Mouse (Mus musculus) embryo, embryonic 11.5 days (tissue): Measurements from ENCODE around the gene 1520401A03Rik.
A peak's percentile ranks its signal among the peaks of the same experiment; 100 is the strongest.
"Not testable (repeated sequence)": the region's sequence is repeated elsewhere in the genome, so short reads cannot be mapped to it uniquely, and the experiment has no call there.

Experiments used
- DNase-seq: peaks from one replicate; pipeline ENCODE4 v3.0.0-alpha.2; 2012; ENCODE audit warnings: low read depth, low spot score

1520401A03Rik gene

DNA sequence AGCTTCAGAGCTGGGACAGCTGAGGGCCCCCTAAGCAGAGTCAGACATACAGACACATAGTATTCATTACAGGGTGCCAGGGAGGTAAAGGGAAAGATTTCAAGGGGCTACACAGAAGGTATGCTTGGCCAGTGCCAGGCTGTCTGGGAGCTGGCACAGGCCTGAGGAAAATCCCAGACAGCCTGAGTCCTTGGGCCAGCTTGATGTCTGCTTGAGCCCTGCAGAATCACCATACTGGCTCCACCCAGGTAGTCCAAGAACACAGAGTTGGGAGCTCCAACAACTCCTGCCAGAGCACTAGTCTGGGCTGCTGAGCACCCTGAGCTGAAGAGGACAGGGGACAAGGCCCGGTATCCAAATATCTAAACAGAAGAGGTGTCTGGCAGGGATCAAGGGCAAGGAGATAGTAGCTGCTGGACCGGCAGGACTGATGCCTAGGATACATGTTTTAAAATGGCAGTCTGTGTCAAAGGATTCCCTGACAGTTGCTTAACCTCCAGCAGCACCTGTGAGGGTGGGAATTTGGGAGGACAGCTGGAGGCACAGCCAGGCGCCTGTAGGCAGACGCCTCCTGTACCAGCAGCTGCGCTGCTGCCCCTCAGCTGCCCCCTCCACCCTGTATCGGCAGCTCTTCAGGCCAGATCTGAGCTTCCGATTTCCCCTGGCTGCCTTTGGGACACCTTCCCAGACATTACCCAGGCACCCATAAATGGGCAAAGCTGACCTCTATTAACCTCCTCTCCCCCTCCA, at the start of gene 1520401A03Rik:
TSS of gene 1520401A03Rik (minus strand) at position 408 of the 750 bp plus-strand sequence.
- DNase-seq: no peak

DNA sequence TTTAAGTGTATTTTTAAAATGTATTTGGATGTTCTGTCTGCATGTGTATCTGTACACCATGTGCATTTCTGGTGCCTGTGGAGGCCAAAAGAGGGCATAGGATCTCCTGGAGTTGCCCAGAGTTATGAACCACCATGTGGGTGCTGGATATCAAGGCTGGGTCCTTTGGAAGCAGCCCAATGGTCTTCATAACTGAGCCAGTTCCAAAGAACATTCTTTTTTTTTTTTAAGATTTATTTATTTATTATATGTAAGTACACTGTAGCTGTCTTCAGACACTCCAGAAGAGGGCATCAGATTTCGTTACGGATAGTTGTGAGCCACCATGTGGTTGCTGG, 49.6 kb upstream of the 1520401A03Rik start:
- DNase-seq: not testable (repeated sequence)

DNA sequence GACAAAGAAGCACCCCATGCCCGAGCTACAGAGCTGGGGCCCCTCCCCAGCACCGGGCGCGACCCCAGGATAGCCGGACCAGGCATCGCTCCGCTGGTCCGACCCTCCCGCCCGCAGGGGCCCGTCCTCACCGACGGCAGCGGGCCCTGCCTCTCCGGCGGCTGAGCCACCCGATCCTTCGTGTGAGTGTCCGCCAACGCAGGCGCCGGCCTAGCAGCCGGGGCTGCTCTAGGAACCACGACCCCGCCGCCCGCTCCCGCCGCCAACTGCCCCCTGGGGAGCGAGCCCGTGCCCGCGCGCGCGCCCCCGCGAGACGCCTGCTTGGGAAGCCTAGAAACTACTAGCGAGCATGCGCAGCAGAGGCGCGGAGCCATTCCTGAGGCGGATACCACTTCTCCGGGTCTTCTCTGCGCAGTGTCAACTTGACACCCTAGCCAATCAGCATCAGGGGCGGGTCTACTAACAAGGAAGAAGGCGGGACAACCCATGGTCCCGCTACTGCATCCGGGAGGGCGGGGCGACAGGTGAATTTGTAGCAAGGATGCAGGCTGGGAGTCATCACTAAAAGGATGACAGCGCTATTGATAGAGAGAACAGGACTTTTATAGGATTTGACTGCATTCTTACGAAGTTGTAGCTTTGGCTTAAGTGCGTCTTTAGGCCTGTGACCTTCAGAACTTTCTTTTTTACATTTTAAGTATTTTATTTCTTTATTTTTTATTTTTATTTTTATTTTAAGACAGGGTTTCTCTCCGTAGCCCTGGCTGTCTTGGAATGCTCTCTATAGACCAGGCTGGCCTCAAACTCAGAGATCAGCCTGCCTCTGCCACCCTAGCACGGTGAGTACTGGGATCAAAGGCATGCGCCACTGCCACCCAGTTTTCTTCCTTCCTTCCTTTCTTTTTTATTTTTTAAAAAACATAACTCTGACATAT, 49.0 kb upstream of the 1520401A03Rik start, which contains the start of gene Flywch1:
TSS of gene Flywch1 (minus strand) at position 319 of the 935 bp plus-strand sequence.
- DNase-seq: peak; percentile 97

DNA sequence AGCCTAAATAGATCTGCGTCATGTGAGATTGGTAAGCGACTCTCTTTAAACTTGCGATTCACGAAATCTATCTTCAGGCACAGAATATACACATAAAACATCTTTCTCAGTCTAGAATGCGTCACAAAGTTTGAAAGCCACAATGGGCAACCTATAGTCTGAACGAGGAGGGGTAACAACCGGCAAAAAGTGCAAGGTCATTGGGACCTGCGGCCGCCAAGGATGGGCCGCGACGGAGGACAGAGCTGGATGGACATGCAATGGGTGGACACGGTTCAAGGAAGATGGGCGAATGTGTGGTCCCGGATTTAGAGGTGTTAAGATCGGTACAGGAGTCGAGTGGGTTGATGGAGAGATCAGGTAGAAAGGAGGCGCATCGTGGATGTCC, 48.3 kb upstream of the 1520401A03Rik start:
- peak; percentile 23 for DNase-seq

DNA sequence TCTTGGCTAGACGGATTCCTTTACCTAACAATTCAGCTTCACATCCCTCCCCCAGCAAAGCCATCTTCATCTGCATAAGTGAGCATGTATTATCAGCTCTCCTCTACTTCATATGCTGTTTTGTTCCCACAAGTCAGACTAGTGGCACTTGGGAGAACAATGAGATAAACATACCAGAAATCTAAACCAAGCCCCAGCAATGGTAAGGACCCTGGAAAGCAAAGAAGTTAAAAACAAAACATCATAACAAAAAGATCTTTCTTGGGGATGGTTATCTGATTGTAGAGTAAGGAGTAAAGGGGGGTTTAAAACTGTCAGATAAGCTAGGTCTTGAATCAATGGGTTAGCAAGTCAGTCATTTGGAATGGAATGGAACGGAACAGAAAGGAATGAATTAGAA, 47.9 kb upstream of the 1520401A03Rik start:
- no peak for DNase-seq

DNA sequence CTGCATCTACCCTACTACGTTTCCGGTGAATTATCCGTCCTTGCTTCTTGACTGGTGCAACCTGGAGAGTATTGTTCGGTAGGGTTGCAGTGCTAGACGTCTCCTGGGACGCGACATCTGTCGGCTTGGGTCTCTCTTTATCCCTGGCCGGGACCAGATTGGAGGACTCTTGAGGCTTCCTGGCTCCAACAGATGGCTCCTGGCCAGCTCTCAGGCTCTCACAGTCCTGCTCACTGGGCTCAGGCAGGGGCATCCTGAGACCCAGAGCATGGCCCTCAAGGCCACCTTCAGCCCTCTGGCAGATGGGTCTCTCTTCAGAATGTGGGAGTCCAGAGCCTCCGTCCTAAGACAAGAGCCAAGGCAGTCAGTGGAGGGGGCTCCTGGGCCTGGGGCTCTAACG, 40.4 kb upstream of the 1520401A03Rik start:
- DNase-seq: no peak

DNA sequence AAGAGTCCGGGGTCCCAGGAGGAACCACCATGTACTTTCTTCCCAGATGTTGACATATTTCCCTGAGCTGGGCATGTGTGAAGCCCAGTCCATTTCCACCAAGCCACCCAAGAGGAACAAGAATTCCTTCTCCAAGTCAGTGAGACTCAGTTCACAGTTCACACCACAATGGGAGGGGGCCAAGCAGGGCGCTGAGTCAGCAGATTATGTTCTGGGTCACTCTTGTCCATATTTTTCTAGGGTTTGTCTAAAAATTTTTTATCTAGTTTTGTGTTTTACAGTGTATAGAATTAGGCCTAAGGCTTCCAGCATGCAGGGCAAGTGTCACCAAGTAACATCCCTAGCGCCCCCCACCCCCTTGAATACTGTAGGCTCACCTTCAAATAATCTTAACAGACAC, 38.6 kb upstream of the 1520401A03Rik start:
- no peak for DNase-seq

DNA sequence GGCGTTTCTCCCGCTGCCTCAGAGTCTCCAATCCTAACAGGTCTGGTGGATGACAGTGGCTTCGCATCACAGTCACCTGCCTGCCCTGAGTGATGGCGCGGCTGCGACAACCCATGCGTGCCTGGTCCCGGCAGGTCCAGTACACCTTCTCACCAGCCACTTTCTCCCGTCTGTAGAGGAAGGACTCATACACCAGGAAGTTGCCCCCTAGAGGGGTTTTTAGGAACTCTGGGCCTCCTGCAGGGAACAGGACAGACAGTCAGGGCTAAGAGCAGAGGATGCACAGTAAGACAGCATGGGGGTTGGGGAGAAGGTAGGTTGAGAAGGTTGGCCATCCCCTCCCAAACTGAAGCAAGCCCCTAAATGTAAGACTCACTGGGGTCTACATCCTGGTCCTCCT, 37.6 kb upstream of the 1520401A03Rik start:
- DNase-seq: no peak

DNA sequence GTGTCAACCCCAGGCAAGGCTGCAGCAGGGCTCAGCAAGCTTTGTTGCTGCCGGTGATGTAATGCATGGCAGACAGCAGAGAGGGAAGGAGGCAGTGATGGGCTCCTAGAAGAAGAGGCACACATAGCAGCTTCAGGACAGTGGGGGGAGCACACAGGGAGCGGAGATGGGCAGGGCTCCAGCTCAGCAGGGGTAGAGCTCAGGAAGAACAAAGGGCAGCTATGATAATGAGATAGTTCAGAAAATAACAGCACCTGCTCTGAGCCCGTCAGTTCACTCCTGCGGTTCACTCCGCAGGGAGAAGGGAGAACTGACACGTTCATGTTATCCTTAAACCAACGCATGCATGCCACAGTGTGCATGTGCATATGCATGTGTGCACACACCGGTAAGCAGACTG, 36.2 kb upstream of the 1520401A03Rik start:
- no peak for DNase-seq

DNA sequence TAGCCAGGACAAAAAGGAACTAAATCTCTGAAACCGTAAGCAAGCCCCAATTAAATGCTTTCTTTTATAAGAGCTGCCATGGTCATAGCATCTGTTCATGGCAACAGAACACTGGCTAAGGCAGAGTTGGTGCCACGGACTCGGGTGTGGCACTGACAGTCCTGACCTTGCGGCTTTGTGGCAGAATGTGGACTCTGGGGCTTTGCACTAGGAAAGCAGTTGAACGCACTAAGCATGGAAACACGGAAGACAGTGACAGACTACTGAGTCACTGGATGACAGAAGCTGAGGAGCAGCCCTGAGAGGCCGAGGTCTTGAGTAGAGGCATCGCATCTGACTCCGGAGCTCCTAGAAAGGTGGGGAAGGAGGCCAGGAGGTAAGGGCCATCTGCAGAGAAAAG, 35.0 kb upstream of the 1520401A03Rik start:
- DNase-seq: no peak

DNA sequence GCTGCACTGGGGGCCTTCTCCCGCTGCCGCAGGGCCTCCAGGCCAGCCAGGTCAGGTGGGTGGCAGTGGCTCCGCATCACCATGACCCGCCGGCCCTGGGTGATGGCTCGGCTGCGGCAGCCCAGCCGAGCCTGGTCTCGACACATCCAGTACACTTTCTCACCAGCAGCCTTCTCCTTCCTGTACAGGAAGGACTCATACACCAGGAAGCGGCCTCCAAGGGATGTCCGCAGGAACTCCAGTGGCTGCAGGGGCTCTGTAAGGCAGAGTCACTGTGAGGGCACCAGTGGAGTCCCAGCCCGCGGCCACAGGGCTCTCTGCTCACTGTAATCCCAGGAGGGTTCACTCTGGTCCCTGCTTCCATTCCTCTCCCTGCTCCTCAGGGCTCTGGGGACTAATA, 33.1 kb upstream of the 1520401A03Rik start:
- no peak for DNase-seq

DNA sequence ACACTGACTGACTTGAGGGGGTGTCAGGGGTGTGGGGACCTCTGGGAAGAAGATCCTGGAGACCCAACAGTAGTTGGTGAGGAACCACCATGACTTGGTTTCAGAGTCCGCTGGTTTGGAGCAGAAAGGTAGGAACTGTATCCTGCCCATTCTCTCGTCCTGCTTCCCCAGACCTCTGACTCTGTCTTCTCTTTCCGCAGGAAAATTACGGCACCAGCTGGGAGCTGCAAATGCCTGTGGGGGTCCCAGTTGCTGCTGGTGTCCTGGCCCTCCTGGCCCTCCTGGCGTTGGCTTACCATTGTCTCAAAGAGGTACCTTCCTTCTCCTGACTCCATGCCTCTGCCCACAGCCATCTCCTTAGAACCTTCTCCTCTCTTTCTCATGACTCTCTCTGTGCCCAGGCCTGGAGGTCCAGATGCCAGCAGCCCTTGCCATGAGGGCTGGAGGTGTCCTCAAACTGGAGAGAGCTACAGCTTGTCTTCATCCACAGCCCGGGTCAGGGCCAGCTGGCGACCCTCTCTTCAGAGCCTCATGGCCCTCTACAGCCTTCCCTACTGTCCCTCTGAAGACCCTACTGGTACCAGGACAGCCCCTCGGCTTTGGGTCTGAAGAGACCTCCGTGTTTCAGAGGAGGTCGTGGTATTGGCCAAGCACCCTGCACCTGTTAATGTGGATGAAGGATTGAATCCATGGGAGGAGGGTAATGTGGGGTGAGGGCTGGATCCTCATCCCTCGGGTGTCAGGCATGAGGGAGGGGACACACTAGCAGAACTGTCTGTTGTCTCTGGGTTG, 27.0 kb upstream of the 1520401A03Rik start:
- DNase-seq: no peak

DNA sequence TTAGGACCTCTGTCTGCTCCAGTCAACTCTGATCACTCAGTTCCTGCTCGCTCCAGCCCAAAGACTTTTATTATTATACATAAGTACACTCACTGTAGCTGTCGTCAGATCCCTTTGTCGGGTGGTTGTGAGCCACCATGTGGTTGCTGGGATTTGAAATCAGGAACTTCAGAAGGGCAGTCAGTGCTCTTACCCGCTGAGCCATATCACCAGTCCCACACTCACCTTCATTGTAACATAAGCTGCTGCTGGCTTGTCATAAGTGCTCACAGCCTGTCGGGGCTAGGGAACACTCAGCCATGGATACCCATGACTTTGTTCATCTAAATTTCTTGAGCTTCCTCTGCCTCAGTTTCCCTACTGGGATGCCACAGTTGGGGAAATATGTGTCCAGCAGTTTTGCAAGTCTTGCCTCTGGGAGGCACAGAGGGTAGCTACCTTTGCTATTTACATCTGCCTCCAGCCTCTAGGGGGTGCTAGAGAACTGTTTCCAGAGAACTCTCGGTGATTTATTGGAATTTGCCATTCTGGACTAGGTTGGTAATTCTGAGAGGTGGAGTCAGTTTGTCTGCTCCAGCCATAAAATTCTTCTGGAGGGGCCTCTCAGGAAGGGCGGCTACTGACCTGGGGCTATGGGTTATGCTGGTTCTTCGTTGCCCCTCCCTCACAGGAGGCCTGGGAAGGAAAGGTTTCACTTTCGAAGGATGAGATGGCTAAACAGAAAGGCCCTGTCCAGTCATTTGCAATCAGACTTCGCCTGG, 26.2 kb upstream of the 1520401A03Rik start:
- peak; percentile 67 for DNase-seq

DNA sequence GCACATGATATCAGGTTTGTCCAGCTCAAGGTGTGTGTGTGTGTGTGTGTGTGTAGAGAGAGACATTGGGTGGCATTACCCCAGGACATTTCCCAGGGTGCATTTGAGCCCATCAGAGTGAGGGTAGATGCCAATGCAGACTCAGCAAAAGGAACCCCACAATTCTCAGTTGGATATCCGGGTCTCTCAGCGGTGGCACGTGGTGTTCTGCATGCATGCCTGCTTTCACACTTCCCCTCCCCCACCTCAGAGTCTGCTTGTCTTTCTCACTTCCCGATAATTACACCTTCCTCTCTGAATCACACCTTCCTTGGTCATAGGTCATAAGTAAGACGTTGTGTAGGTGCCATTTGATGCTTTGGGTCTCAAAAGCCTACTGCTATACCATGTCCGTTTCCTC, 25.4 kb upstream of the 1520401A03Rik start:
- no peak for DNase-seq

DNA sequence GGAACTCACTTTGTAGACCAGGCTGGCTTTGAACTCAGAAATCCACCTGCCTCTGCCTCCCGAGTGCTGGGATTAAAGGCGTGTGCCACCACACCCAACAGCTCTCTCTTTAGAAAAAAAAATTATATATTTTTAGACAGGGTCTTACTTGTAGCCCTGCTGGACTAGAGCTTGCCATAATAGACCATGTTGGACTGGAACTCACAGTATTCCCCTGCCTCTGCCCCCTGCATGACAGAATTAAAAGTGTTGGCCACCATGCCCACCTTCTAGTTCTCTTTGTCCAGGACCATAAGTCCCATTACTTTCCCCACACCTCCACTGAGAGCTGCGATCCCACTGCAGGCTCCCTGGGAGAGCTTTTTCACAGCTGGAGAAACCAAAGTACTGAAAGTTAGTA, 24.9 kb upstream of the 1520401A03Rik start:
- no peak for DNase-seq

DNA sequence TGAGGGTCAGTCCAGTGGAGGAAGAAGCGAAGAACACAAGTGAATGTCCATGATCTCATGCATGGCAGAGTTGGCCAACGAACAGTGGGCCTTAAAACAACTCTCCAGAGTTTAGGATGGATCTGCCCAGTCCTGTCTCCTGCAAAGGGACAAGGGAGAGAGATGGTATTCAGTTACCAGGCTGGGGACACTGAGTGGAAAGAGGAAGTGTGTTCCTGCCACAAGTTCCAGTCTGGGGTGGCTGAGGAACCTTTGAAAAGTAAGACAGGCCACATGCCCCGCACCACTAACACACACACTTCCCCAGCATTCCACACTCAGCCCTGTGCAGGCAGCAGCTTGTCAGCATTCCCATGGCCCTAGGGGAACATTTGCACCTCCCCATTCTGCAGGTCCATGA, 24.2 kb upstream of the 1520401A03Rik start:
- DNase-seq: no peak

DNA sequence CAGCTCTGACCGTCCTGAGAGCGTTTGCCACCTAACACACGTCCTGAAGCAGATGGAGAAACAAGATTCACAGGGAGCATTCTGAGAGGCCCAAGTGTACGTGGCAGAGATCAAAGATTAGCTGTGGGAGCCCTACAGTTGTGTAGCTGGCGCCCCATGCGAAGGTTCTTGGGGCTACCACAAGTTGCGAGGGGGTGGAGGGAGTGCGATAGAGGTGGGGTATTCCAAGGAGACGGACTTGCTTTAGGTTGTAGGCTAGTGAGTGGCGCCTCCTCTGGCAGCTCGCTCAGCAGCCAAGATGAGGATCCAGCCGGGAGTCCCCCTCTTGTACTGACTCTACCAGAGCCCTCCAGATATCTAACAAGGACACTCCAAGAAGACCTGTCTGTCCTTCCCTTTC, 23.7 kb upstream of the 1520401A03Rik start:
- DNase-seq: no peak

DNA sequence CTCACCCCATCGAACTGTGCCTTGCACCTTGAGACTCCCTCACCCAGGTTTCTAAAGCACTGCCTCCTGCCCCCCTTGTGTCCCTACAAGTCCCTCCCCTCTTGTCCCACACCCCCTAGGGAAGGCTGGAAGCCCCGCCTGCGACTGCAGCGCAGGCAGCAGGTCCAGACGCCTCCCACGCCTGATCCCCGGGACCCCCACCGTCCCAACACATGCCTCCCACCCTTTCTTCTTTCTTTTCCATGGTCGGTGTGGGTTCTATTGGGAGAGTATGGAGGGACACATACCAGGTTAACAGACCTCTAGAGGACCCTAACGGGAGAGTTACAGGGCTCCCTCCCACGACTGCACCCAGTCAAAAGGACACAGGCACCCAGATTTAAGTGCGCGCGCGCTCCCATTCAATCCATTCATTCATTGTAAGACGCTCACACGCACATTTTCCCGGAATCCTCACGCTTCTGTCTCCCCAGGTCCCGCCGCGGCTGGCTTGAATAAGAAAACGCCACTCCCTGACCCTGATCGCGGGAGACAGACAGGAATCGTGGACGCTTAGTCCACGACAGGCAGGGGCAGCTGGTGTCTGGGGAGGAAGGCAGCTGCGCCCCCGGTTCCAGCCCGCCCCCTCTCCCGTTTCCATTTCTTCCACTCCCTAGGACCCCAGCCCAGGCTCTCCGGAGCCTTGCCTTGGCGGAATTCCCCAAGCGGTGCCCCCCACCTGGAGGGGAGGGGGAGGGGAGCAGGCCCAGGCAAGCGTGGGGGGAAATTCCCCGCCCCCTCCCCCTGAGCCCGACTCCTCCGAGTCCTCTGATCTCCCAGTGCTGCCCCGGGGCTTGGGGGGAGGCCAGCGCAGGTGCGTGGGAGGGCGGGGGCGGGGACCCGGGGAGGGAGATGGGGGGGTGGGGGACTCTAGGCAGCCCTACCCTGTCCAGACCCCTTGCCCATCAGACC, 23.0 kb upstream of the 1520401A03Rik start, which contains the start of gene Kremen2:
TSS of gene Kremen2 (minus strand) at position 533 of the 951 bp plus-strand sequence.
- no peak for DNase-seq

DNA sequence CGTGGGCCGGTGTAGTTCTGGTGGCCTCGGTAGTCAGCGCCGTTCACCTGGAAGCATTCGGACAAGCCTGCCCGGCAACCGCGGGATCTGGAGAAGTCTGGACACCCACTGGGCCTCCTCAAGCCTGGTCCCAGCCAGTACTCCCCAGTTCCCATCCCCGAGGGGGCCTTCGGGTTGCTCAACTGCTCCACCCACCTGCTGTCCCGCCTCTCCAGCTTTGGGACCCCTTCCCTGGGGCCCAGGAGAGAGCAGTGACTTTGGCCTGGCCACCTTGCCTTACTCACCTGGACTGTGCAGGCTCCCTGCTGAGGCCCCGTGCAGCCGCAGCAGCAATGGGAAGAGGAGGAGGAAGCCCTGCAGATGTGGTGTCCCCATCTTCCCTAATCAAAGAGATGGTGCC, 22.1 kb upstream of the 1520401A03Rik start:
- DNase-seq: no peak

DNA sequence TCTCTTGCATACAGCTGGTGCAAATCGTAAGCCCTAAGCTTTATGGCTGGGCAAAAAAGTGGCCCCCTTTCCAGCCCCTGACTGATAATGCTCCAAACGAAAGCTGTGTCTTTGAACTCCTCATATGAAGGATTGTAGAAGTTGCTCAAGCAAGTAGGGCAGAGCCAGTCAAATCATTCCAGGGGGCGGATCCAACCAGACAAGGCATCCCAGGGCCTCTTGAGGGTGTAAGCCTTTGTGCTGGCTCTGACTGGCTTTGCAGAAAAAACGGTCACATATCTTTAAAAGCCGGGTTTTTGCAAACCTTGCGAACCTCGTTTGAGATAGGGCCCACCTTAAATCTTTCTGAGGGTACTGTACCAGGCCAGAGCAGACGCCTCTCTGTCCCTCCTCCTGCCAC, 21.5 kb upstream of the 1520401A03Rik start:
- DNase-seq: no peak
